Mouse (Mus musculus): Measurements from ENCODE around the gene Kirrel3.

GRCm38 (mm10) chr9:34861775-34862174, 376.1 kb downstream of the Kirrel3 start:
- TF ChIP-seq GATA1 (IDR thresholded peaks at IDR 0.05; ENCODE audit: borderline replicate concordance, low read length) = no peak
- no peak for TF ChIP-seq TAL1 (conservative IDR thresholded peaks at IDR 0.05; ENCODE audit: low read depth, low read length)
